Mouse (Mus musculus): ENCODE data around the gene Ranbp3l. TPM values are rescaled to one million over a fixed set of nuclear protein-coding genes. Genes with fewer than 3 reads are reported as not detected.

Ranbp3l gene
- polyA plus RNA-seq, 1 experiment from 2014 or later = 0.25 TPM

DNA sequence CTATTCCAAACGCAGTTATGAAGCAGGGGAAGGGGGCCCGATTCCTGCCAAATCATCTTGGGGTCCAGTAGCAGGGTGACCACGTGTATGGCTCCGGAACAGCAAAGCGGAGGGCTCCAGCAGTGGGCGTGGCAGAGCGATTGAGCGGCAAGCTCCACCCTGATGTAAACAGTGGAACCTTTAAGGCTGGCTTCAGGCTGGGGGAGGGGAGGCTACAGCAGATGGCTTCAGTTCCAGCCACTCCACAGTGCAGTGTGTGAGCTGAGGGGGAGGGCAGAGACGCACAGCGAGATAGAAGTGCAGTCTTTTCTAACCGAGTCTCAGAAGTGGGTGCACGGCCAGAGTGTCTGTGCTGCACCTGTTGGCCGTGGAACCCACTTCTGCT lies 126.6 kb downstream of the Ranbp3l start:
- Histone ChIP-seq H3K9me3 (ENCODE audit: low read length) (no peaks in the 10 kb centered on the region), H3K4me3 (ENCODE audit: low read depth, low read length) (no peak overlapping the region; the same call in 1 of the 2 replicates), H3K9ac (replicated peaks) (no peak overlapping the region), H3K36me3 (replicated peaks; ENCODE audit: insufficient read depth, low read length) (peaks cover 74% of the 10 kb centered on the region), H3K27me3 (ENCODE audit: insufficient read depth, low read length) (no peaks in the 10 kb centered on the region), H3K4me2 (ENCODE audit: low read depth, low read length) (peak overlapping the region; percentile 33; the same call in 1 of the 2 replicates), H3K4me1 (ENCODE audit: insufficient read depth) (peaks cover 12% of the 10 kb centered on the region), H3K27ac (ENCODE audit: low read depth) (0 out of 2 replicates have a peak overlapping the region, but pooled peaks have one; percentile 0)
- TF ChIP-seq CTCF (IDR thresholded peaks at IDR 0.05; ENCODE audit: low read depth) (no peak), EP300 (IDR thresholded peaks at IDR 0.05; ENCODE audit: low read depth) (no peak)
- WGBS (ENCODE audit: insufficient replicate concordance) = 37% methylated on average over 13 of the region's 13 CpGs
- DNase-seq (peak; percentile 65), ATAC-seq (peak; percentile 86)

DNA sequence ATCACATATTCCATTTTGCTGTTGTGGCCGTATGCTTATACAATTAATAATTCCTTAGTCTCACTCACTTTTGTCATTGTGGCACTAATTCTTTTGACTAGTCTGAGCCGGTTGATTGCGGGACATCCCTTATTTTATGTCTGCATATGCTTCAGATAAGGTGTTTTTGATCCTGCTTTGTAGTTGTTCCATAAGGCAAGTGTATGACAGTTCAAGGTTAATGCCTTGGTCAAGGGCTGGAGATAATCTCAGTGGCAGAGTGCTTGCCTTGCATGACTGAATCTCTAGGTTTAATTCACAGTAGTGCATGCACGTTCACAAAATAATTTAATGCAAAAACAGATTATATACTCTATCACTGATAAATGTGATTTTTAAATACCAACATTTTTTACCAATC lies 129.1 kb downstream of the Ranbp3l start:
- Histone ChIP-seq H3K4me1 (ENCODE audit: insufficient read depth) (peaks cover 12% of the 10 kb centered on the region), H3K9ac (replicated peaks) (no peak overlapping the region), H3K36me3 (replicated peaks; ENCODE audit: insufficient read depth, low read length) (peaks cover 83% of the 10 kb centered on the region), H3K4me3 (ENCODE audit: low read depth, low read length) (no peak overlapping the region), H3K27me3 (ENCODE audit: insufficient read depth, low read length) (no peaks in the 10 kb centered on the region), H3K9me3 (ENCODE audit: low read length) (no peaks in the 10 kb centered on the region), H3K27ac (ENCODE audit: low read depth) (no peak overlapping the region), H3K4me2 (ENCODE audit: low read depth, low read length) (no peak overlapping the region)
- DNase-seq (no peak), ATAC-seq (no peak)
- TF ChIP-seq EP300 (IDR thresholded peaks at IDR 0.05; ENCODE audit: low read depth) (no peak), CTCF (IDR thresholded peaks at IDR 0.05; ENCODE audit: low read depth) (no peak)
- WGBS (ENCODE audit: insufficient replicate concordance) = 77% methylated on average over 4 of the region's 4 CpGs

DNA sequence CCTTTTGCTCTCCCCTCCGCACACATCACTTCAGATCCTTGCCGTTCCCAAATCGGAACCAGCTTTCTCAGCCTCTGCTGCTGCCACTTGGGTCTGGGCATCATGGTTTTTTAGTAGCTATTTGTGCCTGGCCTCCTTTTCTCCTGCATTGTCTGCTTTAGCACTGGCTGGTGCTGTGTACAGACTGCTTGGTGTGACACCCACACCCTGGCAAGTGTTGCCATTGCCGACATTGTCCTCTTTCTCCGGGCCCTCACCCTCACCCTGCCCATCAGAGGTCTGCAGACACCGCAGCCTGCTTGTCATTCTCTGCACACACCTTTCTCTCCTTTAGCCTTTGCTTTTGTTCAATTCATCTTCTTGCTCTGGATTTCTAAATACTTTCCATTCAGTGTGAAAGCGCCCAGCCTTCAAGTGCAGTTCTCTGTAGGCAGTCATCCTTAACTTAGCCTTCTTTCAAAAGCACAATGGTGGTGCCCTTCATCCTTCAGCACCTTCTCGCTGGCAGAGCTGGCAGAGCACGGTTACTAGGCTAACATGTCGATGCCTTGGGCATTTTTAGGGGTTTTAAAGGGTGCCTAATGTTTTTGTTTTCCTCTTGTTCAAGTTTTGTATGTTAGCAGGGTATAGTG lies 132.8 kb downstream of the Ranbp3l start:
- no peak overlapping the region for H3K4me3 ChIP-seq (ENCODE audit: low read depth, low read length)
- H3K9ac ChIP-seq (replicated peaks) = no peak overlapping the region
- H3K27me3 ChIP-seq (ENCODE audit: insufficient read depth, low read length) = no peaks in the 10 kb centered on the region
- no peaks in the 10 kb centered on the region for H3K9me3 ChIP-seq (ENCODE audit: low read length)
- WGBS (ENCODE audit: insufficient replicate concordance) = 96% methylated on average over 10 of the region's 10 CpGs
- peaks cover 90% of the 10 kb centered on the region for H3K36me3 ChIP-seq (replicated peaks; ENCODE audit: insufficient read depth, low read length)
- no peak for DNase-seq
- no peak for ATAC-seq
- no peak for TF ChIP-seq CTCF (IDR thresholded peaks at IDR 0.05; ENCODE audit: low read depth)
- no peak for TF ChIP-seq EP300 (IDR thresholded peaks at IDR 0.05; ENCODE audit: low read depth)
- no peak overlapping the region for H3K27ac ChIP-seq (ENCODE audit: low read depth)
- no peak overlapping the region for H3K4me2 ChIP-seq (ENCODE audit: low read depth, low read length)
- no peaks in the 10 kb centered on the region for H3K4me1 ChIP-seq (ENCODE audit: insufficient read depth)

DNA sequence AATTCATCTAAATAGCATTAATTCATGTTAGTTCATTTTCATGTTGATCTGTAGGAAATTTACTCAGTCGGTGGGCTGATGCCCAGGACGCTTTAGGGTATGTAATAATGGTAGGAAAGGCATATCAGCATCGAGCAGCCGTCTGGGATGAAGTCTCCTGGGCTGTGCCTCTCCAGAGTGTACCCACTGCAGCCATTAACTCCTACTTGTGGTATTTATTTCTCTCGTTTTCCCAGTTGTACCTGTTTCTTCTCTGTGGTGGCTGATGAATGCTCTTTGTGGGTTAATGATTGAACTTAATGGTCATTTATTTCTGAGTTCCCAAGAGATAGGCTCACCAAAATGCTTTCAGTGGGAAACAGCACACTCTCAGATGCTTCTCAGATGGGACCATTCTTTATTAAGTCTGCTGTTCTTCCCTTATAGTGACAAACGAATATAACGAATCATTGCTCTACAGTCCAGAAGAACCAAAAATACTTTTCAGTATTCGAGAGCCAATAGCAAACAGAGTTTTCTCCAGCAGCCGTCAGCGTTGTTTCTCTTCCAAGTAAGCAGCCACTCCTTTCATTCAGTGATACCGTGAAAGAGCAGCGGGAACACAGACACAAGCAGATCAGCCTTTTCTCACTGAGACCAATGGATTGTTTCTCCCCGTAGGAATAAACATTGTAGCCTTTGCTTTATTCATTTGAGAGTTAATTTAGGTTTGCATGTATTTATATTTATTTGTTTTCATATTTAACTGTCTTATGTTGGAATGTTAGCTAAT lies 138.7 kb downstream of the Ranbp3l start:
- Histone ChIP-seq H3K4me3 (ENCODE audit: low read depth, low read length) (no peak overlapping the region), H3K27ac (ENCODE audit: low read depth) (no peak overlapping the region), H3K4me2 (ENCODE audit: low read depth, low read length) (no peak overlapping the region), H3K9ac (replicated peaks) (no peak overlapping the region), H3K27me3 (ENCODE audit: insufficient read depth, low read length) (no peaks in the 10 kb centered on the region), H3K9me3 (ENCODE audit: low read length) (no peaks in the 10 kb centered on the region), H3K36me3 (replicated peaks; ENCODE audit: insufficient read depth, low read length) (peaks cover 74% of the 10 kb centered on the region), H3K4me1 (ENCODE audit: insufficient read depth) (no peaks in the 10 kb centered on the region; the same call in 1 of the 2 replicates)
- no peak for ATAC-seq
- DNase-seq = no peak
- TF ChIP-seq EP300 (IDR thresholded peaks at IDR 0.05; ENCODE audit: low read depth) = no peak
- no peak for TF ChIP-seq CTCF (IDR thresholded peaks at IDR 0.05; ENCODE audit: low read depth)
- WGBS (ENCODE audit: insufficient replicate concordance) = 85% methylated on average over 13 of the region's 13 CpGs

DNA sequence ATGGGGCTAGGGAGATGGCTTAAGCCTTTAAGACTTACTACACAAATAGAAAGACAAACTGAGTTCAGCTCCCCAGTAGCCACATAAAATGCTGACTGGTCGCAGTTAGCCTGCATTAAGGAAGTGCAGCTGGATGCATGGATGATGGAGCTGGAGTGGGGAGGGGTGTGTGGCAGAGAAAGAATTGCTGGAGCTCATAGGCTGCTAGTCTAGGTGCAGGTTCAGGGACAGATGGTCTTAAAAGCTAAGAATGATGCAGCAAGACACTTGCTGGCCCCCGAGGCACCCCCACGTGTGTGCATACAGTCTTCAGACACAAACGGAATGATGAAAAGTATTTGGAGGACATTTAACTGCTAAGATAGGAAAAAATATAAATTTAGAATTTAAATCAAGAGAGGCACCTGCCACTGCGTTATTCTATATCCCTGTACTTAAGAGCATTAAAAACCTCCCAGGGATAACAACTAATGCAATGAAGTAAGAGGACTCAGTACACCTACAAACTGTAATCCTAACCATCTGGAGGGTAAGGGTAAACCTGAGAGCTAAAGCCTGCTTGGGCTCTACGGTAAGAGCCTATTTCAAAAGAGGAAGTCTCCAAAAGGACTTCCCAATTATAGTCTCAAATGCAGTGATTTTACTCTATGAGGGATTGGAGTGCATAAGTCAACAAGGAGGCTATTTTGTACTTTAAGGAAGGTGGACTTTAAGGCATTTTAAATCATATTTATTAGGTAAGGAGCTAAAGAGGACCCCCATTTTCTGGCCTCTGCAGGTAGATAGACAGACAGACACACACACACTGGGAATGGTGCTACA lies 143.0 kb downstream of the Ranbp3l start:
- no peaks in the 10 kb centered on the region for H3K27me3 ChIP-seq (ENCODE audit: insufficient read depth, low read length)
- no peak for ATAC-seq
- TF ChIP-seq CTCF (IDR thresholded peaks at IDR 0.05; ENCODE audit: low read depth) (no peak), EP300 (IDR thresholded peaks at IDR 0.05; ENCODE audit: low read depth) (no peak)

DNA sequence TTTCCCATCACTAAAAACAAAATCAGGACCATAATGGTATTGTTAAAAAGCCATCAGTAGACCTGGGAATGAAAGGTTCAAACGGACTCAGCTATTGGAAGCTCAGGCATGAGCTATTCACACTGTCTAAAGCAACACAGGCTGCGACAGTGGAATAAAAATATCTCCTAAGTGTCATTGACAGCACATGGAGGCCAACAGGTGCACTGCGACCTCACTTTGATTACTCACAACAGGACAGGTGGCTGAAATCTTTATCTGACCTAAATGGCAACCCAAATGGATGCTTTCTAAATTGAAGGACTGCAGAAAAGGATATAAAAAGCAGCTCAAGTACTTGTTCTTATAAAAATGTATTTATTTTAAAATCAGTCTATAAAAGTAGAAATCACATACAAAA lies 143.9 kb downstream of the Ranbp3l start:
- Histone ChIP-seq H3K27me3 (ENCODE audit: insufficient read depth, low read length) (no peaks in the 10 kb centered on the region), H3K9me3 (ENCODE audit: low read length) (no peaks in the 10 kb centered on the region), H3K9ac (replicated peaks) (no peak overlapping the region), H3K36me3 (replicated peaks; ENCODE audit: insufficient read depth, low read length) (peaks cover 52% of the 10 kb centered on the region), H3K27ac (ENCODE audit: low read depth) (peak overlapping the region; percentile 51; the same call in 1 of the 2 replicates), H3K4me2 (ENCODE audit: low read depth, low read length) (no peak overlapping the region), H3K4me3 (ENCODE audit: low read depth, low read length) (no peak overlapping the region), H3K4me1 (ENCODE audit: insufficient read depth) (peaks cover 4% of the 10 kb centered on the region)
- no peak for ATAC-seq
- no peak for DNase-seq
- TF ChIP-seq CTCF (IDR thresholded peaks at IDR 0.05; ENCODE audit: low read depth) = no peak
- no peak for TF ChIP-seq EP300 (IDR thresholded peaks at IDR 0.05; ENCODE audit: low read depth)
- 70% methylated on average over 3 of the region's 3 CpGs for WGBS (ENCODE audit: insufficient replicate concordance)

More for the DNA sequence above, 143.0 kb downstream of the Ranbp3l start:
- no peak overlapping the region for H3K9ac ChIP-seq (replicated peaks)
- H3K36me3 ChIP-seq (replicated peaks; ENCODE audit: insufficient read depth, low read length) = peaks cover 51% of the 10 kb centered on the region
- no peaks in the 10 kb centered on the region for H3K9me3 ChIP-seq (ENCODE audit: low read length)
- no peak for DNase-seq
- H3K4me2 ChIP-seq (ENCODE audit: low read depth, low read length) = no peak overlapping the region
- no peak overlapping the region for H3K4me3 ChIP-seq (ENCODE audit: low read depth, low read length)
- WGBS (ENCODE audit: insufficient replicate concordance) = 77% methylated on average over 6 of the region's 6 CpGs
- H3K4me1 ChIP-seq (ENCODE audit: insufficient read depth) = peaks cover 4% of the 10 kb centered on the region
- H3K27ac ChIP-seq (ENCODE audit: low read depth) = no peak overlapping the region

Data from liver, postnatal 0 days (tissue).